Mouse (Mus musculus) urinary bladder, postnatal 10 days (tissue): Measurements from ENCODE around the gene Wapl.

Experiments
- DNase-seq: peaks from one replicate; pipeline ENCODE4 v3.0.0; 2022; ENCODE audit warnings: low spot score

Gene Wapl

GRCm38 (mm10) chr14:34697376-34697775 lies 23.6 kb downstream of the Wapl start:
- no peak for DNase-seq

DNA sequence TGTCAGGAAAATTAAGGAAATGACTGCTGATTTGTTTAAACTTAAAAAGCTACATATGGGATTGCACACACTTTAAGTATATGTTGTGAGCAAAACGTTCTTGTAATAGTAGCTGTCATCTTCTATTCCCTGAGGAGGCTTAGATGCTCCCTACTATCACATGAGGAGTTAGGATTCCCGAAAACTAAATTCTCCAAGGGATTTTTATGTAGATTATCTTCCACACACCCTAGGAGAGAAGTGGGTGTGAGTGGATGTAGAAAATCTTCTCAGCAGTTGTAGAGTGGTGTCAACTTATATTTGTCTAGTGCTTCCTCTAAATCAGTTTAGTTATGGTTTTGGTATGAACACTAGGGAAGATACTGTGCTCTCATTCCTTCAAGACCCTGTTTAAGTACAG lies 36.5 kb downstream of the Wapl start:
- no peak for DNase-seq

DNA sequence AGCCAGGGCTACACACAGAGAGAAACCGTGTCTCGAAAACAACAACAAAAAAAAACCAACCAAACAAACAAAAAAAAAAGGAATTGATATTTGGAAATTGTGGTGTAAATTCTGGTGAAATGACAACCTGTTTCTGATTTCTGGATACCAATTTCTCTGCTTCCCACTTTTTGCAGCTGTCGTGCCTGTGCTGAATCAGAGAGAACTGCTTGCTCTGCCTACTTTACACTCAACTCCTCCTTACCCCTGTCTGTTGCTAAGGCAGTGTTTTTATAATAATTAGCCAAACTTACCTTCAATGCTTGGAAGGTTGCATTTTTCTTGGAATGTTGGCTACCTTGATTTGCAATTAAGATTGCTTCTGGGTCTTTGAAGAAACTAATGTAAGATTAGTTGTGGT lies 38.3 kb downstream of the Wapl start:
- no peak for DNase-seq

DNA sequence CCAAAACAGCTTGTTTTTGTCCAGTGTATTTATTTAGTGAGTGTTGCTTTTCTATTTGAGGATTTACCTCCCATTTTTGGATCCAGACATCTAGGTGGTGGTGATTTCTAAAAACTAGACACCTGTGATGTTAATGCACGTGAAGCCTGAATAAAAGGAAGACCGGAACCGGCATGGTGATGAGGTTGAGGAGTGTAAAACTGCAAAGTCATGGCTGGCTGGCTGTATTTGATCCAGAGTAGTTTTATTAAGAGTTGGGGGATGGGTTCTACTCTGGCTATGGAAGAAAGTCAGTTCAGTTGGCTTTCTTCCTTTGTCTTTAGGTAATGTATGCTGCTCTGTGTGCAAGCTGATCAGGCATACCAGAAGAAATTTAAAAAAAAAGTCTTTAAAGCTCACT lies 39.1 kb downstream of the Wapl start:
- DNase-seq = no peak

DNA sequence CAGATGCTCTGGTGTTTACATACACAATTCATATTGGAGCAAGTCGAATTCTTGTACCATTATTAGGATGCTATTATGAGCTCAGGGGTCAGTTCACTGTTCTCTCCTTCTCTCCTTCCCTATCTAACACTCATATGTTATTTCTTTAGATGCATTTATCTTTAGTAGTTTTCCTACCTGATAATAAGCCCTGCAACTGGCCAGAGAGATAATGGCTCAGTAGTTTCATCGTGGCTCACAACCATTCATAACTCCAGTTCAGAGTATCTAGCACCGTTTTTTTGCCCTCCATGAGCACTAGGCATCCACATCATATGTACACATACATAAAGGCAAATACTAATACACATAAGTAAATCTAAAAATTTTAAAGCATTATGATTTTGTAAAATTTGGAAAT lies 44.4 kb downstream of the Wapl start:
- no peak for DNase-seq

DNA sequence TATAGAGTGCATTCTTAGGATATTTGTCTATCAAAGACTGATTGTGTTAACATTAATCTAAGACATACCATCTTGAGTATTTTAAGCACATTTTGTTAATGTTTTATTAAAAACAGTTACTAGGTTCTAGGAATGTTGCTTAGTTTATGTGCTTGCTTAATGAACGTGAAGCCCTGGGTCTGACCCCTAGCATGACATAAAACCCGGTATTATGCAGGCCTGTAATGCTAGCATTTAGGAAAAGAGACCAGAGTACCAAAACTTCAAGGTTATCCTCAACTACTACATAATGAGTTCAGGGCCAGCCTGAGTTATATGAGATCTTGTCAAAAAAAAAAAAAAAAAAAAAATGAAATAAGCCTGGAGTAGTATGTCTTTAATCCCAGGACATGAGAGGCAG lies 54.0 kb downstream of the Wapl start:
- DNase-seq = no peak

DNA sequence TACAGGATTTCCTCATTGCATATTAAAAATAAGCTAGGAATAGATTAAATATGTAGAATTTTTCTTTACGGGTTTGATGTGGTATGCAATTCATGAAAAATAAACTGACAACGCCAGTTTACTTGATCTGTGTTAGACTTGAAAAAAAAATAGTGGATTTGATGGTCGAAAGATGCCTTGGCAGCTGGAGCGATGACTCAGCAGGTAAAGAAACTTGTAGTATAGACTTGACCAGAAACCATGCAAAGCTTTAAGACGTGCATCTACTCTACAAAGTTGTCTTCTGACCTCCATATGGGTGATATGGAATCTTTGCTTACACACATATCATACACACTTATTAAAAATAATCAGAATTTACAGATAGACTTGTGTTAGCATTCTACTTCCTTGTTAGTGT lies 61.7 kb downstream of the Wapl start:
- no peak for DNase-seq

DNA sequence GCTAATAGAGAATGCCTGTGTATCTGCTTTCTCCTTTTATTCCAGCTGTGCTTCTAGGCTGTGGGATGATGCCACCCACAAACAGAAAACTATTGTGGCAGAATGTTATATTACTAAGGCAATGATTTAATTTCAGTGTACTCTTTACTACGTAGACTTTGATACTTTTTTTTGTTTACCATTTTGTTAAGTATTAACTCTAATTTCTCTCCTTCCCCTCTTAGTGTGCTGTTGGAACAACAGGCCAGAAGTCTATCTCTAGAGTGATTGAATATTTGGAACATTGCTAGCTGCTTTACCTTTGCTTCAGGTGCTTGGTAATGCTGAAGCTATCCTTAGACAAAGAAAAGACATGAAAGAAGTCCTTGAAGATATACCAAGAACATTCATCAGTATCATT lies 71.7 kb downstream of the Wapl start:
- DNase-seq = no peak

DNA sequence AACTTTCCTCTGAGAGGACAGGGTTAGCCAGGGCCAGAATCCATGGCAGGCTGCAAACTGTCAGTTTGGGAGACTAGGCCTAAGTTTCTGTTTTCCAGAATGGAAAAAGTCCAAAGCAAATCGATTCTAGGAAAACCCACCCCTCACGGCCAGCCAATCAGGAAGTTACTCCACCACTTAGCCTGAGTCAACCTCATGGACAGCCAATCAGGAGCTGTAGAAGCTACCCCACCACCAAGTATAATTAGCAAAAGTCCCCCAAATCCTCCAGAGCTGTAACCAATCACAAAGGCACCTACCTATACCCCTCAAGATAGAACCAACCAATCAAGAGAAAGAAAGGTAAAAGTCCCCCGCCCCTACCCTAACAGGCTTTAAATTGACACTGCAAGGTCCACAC lies 82.0 kb downstream of the Wapl start:
- DNase-seq = no peak

DNA sequence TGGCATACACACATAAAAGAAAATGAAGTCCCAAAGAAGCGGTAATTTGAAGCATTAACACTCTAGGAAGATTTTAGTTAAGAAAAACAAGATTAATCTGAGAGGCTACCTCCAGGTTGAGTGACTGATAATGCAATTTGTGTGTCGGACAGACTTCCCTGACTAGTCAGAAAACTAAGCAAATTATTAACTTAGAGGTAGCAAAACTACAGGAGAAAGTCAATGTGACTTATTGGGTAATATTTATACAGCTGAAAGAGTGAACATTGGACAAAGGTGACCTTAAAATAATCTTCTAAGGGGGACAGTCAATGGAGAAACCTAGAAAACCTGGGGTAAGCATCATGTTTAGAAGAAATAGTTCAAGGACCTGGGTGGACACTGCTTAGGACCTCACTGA lies 86.2 kb downstream of the Wapl start:
- no peak for DNase-seq

- DNase-seq = no peak
These were observed 87.6 kb downstream of the Wapl start for GRCm38 (mm10) chr14:34761082-34761959.

GRCm38 (mm10) chr14:34762682-34763081 lies 89.0 kb downstream of the Wapl start:
- no peak for DNase-seq

DNA sequence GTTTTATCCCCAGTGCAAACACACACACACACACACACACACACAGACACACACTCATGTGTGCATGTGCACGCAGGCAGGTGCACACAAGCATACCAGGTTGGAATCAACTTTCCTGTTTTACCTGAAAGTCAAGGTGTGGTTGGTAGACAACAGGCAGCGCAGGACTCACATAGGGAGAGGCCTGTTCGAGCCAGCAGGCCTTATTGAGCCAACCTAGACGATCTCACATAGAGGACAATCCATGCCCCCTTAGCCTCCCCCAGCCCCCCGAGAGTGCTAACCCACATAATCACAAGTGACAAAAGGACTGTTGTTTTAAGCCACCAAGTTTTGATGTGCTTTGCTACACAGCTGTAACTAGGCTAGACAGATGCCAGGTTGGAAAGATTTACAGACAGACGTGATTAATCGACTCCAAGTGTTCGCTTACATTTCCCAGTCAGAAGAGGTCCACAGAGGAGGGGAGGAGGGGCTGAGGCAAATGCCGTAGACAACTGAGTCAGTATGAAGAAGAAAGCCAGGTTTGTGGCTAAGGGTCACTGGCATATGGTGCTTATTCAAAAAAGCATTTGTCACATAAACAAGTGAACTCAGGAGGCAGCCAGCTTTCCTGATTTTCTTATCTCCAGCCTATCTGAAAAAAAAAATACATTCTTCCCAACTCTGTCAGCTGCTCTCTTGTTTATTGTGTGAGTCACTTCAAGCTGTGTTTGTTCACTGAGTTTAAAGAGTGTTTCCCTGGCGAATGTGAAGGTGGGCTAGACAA lies 90.2 kb downstream of the Wapl start:
- no peak for DNase-seq

DNA sequence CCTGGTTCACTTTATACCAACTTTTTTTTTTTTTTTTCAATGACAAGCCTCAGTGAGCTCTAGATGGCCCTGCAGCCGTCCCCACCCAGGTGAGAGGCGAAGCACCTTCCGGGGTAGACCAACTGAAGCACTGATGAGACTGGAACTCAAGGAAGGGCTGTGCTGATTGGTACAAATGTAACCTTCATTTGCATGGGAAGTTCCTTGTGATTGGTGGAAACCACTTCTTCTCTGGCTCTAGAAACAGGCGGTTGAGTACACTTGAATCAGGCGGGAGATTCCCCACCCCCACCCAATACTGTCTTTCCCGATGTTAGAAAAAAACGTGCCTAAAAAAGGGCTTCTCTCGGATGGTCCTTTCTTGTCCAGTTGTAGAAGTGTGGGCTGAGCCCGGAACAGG lies 91.2 kb downstream of the Wapl start:
- no peak for DNase-seq

DNA sequence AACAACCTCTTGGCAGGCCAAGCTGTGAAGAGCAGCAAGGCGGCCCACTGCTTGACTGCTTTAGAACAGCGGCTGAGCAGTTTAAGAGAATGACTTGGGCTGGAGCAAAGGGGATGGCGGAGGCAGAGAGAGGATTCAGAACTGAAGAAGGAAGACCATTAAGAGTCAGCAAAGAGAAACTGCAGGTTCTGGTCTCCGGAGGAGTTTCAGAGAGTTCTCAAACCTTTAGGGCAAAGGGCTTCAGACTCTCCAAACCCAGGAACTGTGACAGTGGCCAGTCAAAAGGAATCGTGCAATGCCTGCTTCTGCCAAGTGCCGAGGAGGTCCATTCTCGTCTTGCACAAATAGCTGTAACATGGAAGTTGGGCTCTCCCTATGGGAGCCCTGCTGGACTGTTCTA lies 91.7 kb downstream of the Wapl start:
- DNase-seq = no peak

DNA sequence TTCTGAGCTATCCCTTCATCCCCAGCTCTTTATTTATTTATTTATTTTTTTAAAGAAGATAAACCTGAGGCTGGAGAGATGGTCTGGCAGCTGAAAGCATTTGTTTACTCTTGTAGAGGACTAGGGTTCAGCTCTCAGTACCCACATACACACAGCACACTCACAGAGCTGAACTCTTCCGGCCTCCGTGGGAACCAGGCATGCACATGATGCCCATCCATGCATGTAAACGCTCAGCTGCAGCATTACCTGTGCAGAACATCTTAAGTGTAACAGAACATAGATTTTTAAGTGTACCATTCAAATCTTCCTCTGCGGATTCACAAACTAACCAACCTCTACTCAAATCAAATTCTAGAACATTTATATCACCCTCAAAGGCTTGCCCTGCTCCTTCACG lies 92.5 kb downstream of the Wapl start:
- no peak for DNase-seq

DNA sequence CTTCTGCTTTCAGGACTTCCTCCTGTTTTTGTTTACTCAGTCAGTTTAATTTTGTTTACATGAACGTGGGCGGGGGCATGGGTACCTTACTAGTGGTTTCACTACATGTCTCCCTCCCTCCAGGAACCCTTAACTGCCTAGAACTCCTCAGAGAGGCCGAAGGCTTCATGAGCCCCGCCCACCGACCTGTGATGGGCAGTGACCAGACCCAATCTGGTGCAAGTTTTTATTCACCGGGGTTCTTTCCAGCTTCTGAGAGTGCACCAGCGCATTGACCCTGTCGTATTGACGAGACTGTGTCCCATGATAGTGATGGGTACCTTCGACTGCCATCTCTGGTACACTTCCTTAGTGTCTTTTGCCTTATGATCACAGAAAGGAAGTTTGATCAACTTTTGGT lies 94.6 kb downstream of the Wapl start:
- no peak for DNase-seq

DNA sequence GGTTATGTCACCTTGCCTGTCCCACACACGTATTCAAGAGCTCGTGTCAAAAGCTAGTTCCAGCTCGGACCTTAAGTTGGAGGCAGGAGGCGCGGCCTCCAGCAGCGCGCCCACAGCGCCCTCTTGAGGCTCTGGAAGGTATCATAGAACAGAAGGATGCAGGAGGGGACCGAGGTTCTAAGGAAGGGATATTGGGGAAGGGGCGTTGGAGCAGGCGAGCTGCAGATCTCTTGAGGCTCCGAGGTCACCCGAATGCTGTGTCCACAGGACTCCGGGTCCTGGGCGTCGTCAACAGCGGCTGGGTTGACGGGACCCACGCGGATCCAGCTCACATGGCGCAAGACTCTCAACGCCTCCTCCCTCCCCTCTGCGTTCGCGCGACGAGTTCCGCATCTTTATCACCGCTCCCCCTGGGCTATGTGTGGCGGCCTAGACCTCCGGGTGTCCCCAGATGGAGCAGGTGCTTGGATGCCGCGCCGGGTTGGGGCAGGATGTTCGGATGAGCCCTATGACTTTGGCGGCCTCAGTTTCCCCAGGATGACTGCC lies 95.4 kb downstream of the Wapl start:
- no peak for DNase-seq

GRCm38 (mm10) chr14:34769567-34770158 lies 95.9 kb downstream of the Wapl start:
- no peak for DNase-seq

- DNase-seq = no peak
These were observed 96.7 kb downstream of the Wapl start for GRCm38 (mm10) chr14:34770467-34770866.

DNA sequence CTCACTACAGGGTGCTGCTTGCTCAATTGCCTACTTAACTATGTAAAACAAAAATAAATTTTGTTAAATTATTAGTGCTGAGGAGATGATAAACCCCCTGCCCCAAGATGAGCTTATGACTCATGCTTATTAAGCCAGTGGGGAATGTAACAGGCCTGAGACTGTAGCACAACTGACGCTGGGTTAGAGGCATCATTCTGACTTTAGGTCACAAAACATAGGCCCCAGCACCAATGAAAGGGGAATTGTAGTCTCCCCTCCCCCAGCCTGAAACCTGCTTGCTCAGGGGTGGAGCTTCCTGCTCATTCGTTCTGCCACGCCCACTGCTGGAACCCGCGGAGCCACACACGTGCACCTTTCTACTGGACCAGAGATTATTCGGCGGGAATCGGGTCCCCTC lies 97.9 kb downstream of the Wapl start:
- no peak for DNase-seq

GRCm38 (mm10) chr14:34772132-34772531 lies 98.4 kb downstream of the Wapl start:
- no peak for DNase-seq

- no peak for DNase-seq
These were observed 100.0 kb downstream of the Wapl start for GRCm38 (mm10) chr14:34773681-34774080.
